Mouse (Mus musculus) large intestine, adult 2 months (tissue): ENCODE results near the gene Lekr1. TPM values are rescaled to one million over a fixed set of nuclear protein-coding genes. Genes with fewer than 3 reads are reported as not detected.

Experiments
- DNase-seq: peaks from one replicate; pipeline ENCODE4 v3.0.0-alpha.2; 2012; ENCODE audit warnings: low read depth, low spot score
- WGBS: fragments of 180-500 bp; shearing (Covaris S2); methylation state at CpG from one replicate; pipeline ENCODE4 v1.1.7; 2018; 5-methylcytosine and 5-hydroxymethylcytosine counted together
- polyA plus RNA-seq: library from polyadenylated mRNA; depleted of rRNA; stranded (reverse); fragments of >200 nt; gene quantifications from 2 replicates; pipeline ENCODE4 v1.2.3, GENCODE M21; 2012

The Lekr1 gene
- polyA plus RNA-seq, 1 experiment = 0.45 TPM

DNA sequence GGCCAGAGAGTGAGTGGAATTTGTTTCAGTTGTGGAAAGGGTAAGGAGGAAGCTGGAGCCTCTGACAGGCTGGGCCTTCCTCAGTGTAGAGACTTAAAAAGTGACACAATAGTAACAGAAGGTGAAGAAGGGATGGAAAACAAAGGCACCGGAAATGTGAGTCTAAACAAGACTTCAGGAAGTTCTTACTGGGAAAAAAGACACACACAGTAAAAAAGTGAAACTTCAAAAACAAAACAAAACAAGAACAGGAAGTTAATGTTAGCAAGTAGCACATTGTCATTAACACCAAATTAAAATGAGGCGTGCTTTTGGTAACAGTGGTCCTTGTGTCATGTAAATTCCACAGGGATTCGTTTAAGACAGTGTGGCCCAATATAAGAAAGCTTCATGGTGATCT is 158.9 kb downstream of the Lekr1 start:
- 45% methylated on average over 3 of the region's 3 CpGs for WGBS
- no peak for DNase-seq

- WGBS = 86% methylated on average over 6 of the region's 6 CpGs
- DNase-seq = no peak
Measured at GRCm38 (mm10) chr3:65826716-65827115, 160.7 kb downstream of the Lekr1 start.

- WGBS = 85% methylated on average over 5 of the region's 5 CpGs
- DNase-seq = no peak
Measured at GRCm38 (mm10) chr3:65827400-65827799, 161.4 kb downstream of the Lekr1 start.

GRCm38 (mm10) chr3:65828020-65828419 is 162.0 kb downstream of the Lekr1 start:
- no peak for DNase-seq

DNA sequence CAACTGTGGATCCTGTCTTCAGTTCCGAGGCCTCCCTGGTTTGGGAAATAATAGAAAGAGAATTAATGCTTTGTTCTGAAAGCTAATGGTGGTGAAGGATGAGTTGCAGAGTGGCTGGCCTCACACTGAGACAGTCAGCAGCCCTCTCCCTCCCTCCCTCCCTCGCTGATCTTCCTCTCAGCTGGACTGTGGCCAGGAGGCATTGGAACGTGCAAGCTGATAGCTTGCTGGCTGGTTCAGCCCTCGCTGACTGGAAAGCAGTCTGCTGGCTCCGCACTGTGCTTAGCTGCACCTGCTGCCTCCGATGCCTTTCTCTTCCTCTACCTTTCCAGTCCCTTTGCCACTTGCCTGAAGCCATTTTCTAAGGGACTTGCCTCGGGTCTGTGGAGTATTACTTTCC is 163.2 kb downstream of the Lekr1 start:
- WGBS = 15% methylated on average over 7 of the region's 7 CpGs
- DNase-seq = no peak

More at GRCm38 (mm10) chr3:65828020-65828419, 162.0 kb downstream of the Lekr1 start:
- WGBS = 68% methylated on average over 3 of the region's 3 CpGs

- WGBS = 86% methylated on average over 7 of the region's 7 CpGs
Measured at GRCm38 (mm10) chr3:65829943-65830483, 164.0 kb downstream of the Lekr1 start.

DNA sequence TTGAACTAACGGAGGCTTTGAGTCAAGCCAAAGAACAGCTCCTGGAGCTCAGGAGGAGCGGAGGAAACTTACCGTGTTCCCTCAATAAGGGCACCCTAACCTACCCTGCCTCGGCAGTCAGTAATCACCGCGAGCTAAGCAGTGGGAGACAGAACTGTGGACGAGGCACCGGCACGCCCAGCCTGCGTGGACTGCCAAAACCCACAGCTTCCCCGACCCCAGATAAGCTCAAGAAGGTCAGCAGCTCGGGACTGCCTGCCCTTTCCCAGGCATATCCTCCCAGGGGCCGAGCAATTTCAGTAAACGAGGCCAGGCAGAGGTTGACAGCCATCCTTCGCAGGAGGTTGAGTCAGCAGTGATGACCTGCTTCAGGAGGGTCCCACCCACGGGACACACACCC is 164.8 kb downstream of the Lekr1 start:
- DNase-seq = no peak
- WGBS = 42% methylated on average over 16 of the region's 16 CpGs

More at GRCm38 (mm10) chr3:65829943-65830483, 164.0 kb downstream of the Lekr1 start:
- no peak for DNase-seq

- DNase-seq = no peak
- WGBS = 40% methylated on average over 7 of the region's 7 CpGs
Measured at GRCm38 (mm10) chr3:65832398-65832797, 166.4 kb downstream of the Lekr1 start.

DNA sequence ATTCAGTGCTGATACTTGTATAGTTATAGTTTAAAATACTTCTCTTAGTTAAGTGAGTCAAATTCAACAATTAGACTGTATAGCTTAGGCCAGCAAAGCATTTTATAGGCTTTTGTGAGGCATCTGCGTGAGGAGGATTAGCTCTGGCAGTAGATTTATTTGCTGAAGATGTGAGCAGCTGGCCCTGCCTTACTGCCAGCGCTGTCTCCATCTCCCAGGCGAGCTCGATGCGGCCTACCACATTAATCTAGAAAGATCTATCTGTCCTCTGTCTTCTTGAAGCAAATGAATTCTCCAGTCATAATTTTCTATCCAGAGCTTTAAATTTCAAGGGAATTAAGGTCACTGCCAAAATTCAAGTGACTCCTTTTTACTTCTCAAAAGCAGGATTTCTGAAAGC is 170.4 kb downstream of the Lekr1 start:
- 59% methylated on average over 5 of the region's 5 CpGs for WGBS
- DNase-seq = no peak

DNA sequence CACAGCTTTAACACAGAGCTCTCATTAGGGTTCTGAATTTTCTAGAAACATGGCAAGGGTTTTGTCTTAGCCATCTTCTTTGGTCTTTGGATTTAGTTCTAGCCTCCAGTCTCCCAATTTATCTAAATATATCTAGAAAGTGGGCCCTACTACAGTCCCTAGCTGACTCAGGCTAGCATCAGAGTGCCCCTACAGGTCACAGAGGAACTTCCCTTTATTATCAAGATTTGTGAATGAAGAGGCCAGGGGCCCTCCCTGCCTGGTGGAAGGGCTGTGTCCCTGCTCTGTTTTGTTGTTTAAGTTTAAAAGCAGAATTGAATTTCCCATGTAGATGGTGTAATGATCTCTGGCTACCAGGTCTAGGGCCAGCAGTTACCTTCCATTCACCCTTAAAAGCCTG is 173.6 kb downstream of the Lekr1 start:
- DNase-seq = no peak

- no peak for DNase-seq
- WGBS = 80% methylated on average over 8 of the region's 8 CpGs
Measured at GRCm38 (mm10) chr3:65841175-65841574, 175.1 kb downstream of the Lekr1 start.

GRCm38 (mm10) chr3:65842515-65843184 is 176.6 kb downstream of the Lekr1 start:
- whole genome bisulfite sequencing = 63% methylated on average over 5 of the region's 5 CpGs
- DNase-seq = no peak

- no peak for DNase-seq
- WGBS = 27% methylated on average over 4 of the region's 4 CpGs
Measured at GRCm38 (mm10) chr3:65843185-65843552, 177.1 kb downstream of the Lekr1 start.

GRCm38 (mm10) chr3:65844302-65844701 is 178.3 kb downstream of the Lekr1 start:
- DNase-seq = no peak
- WGBS = 74% methylated on average over 10 of the region's 10 CpGs

GRCm38 (mm10) chr3:65844851-65845552 is 179.0 kb downstream of the Lekr1 start:
- 59% methylated on average over 8 of the region's 8 CpGs for WGBS
- no peak for DNase-seq

GRCm38 (mm10) chr3:65847158-65847787 is 181.2 kb downstream of the Lekr1 start:
- whole genome bisulfite sequencing = 65% methylated on average over 4 of the region's 4 CpGs

DNA sequence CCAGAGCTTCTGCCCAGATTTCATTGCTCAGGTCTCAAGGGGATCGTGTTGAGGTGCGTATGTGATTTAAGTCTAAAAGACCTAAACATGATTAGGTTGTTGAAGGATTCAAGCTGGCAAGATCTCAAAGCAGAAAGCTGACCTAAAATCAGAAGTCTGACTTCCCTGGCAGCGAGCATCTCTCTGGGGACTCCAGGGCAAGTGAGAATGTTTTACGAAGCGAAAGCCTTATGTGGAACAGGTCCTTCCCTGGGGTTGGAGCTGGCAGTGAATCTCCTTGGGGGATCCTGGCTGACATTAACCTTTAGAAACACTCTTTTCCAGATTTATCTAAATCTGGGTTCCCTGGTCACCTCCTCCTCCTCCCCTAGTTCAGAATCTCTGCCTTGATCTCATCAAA is 187.7 kb downstream of the Lekr1 start:
- DNase-seq = no peak
- 92% methylated on average over 5 of the region's 5 CpGs for WGBS

More at GRCm38 (mm10) chr3:65847158-65847787, 181.2 kb downstream of the Lekr1 start:
- DNase-seq = no peak

GRCm38 (mm10) chr3:65855521-65855920 is 189.5 kb downstream of the Lekr1 start:
- 93% methylated on average over 5 of the region's 5 CpGs for WGBS
- DNase-seq = no peak

- DNase-seq = no peak
- 36% methylated on average over 11 of the region's 11 CpGs for WGBS
Measured at GRCm38 (mm10) chr3:65858118-65858517, 192.1 kb downstream of the Lekr1 start.

- 46% methylated on average over 13 of the region's 13 CpGs for WGBS
- DNase-seq = no peak
Measured at GRCm38 (mm10) chr3:65858741-65859348, 192.8 kb downstream of the Lekr1 start.
